Mouse (Mus musculus) lung, embryonic 16.5 days (tissue): Measurements from ENCODE around the gene Aip. TPM values are rescaled to one million over a fixed set of nuclear protein-coding genes. Genes with fewer than 3 reads are reported as not detected.
A peak's percentile ranks its signal among the peaks of the same experiment; 100 is the strongest.

Experiments used
- ATAC-seq: fragments of 200-750 bp; cut with Nextera tagmentation; 2 replicates; pipeline ENCODE4 v1.8.0; 2017; ENCODE audit warnings: low read depth, mild to moderate bottlenecking, moderate library complexity
- H3K27ac ChIP-seq: fragments of 300-500 bp; sonication (generic); 2 replicates; pipeline ENCODE4 v1.5.1; 2014; ENCODE audit warnings: mild to moderate bottlenecking, control low read depth, low read length
- H3K27me3 ChIP-seq: fragments of 300-500 bp; sonication (generic); 2 replicates; pipeline ENCODE4 v1.6.1; 2014; ENCODE audit warnings: low read depth, low read length, mixed read lengths; ENCODE audit not compliant: control insufficient read depth, insufficient read depth
- H3K36me3 ChIP-seq: fragments of 300-500 bp; sonication (generic); 2 replicates; pipeline ENCODE4 v1.6.1; 2014; ENCODE audit warnings: low read length; ENCODE audit not compliant: control insufficient read depth, insufficient read depth
- H3K4me1 ChIP-seq: fragments of 300-500 bp; sonication (generic); replicated peaks from 2 replicates; pipeline ENCODE4 v1.6.1; 2014; ENCODE audit warnings: low read length, mixed read lengths; ENCODE audit not compliant: control insufficient read depth, insufficient read depth
- H3K4me2 ChIP-seq: fragments of 300-500 bp; sonication (generic); 2 replicates; pipeline ENCODE4 v1.6.1; 2014; ENCODE audit warnings: low read depth, low read length, control low read depth
- H3K4me3 ChIP-seq: fragments of 300-500 bp; sonication (generic); 2 replicates; pipeline ENCODE4 v1.5.1; 2014; ENCODE audit warnings: mild to moderate bottlenecking, low read length, control low read depth
- H3K9ac ChIP-seq: fragments of 300-500 bp; sonication (generic); 2 replicates; pipeline ENCODE4 v1.6.1; 2014; ENCODE audit warnings: low read length, control low read depth
- H3K9me3 ChIP-seq: fragments of 300-500 bp; sonication (generic); 2 replicates; pipeline ENCODE4 v1.6.1; 2016; ENCODE audit warnings: low read length; ENCODE audit not compliant: control insufficient read depth
- WGBS: fragments of 180-500 bp; shearing (Covaris S2); extraction: QIAGEN DNeasy Blood & Tissue Kit; methylation state at CpG from one replicate; pipeline ENCODE4 v1.1.7; 2014; 5-methylcytosine and 5-hydroxymethylcytosine counted together
- polyA plus RNA-seq: library from polyadenylated mRNA; unstranded; fragments of >200 nt; fragmentation: Nextera tagmentation; extraction: Ambion mirVana; gene quantifications from 2 replicates; pipeline ENCODE4 v1.2.1, GENCODE M21; 2015

The Aip gene
- polyA plus RNA-seq, 1 experiment from 2014 or later, result 102 TPM

GRCm38 (mm10) chr19:4153232-4153654 lies 27.6 kb upstream of the Aip start, which contains the start of gene Ptprcap:
Ptprcap (plus strand) TSS chr19:4153604.
- 61% methylated on average over 11 of the region's 11 CpGs for WGBS
- peaks cover 33% of the 10 kb centered on the region for H3K36me3 ChIP-seq
- H3K27ac ChIP-seq, result no peak within 1 kb of the TSS

GRCm38 (mm10) chr19:4152445-4153231 lies 27.0 kb upstream of the Aip start:
- no peak for ATAC-seq
- Histone ChIP-seq H3K4me3 (no peak overlapping the region), H3K27me3 (no peaks in the 10 kb centered on the region), H3K9me3 (no peaks in the 10 kb centered on the region), H3K36me3 (peaks cover 27% of the 10 kb centered on the region), H3K27ac (no peak overlapping the region), H3K4me2 (no peak overlapping the region), H3K9ac (no peak overlapping the region), H3K4me1 (peaks cover 16% of the 10 kb centered on the region)
- 82% methylated on average over 8 of the region's 8 CpGs for WGBS

More at GRCm38 (mm10) chr19:4153232-4153654, 27.6 kb upstream of the Aip start, which contains the start of gene Ptprcap:
- H3K4me3 ChIP-seq, result no peak within 1 kb of the TSS
- H3K27me3 ChIP-seq, result no peaks in the 10 kb centered on the region
- H3K9me3 ChIP-seq, result no peaks in the 10 kb centered on the region
- no peak within 1 kb of the TSS for H3K4me2 ChIP-seq
- H3K4me1 ChIP-seq, result peaks cover 12% of the 10 kb centered on the region
- H3K9ac ChIP-seq, result no peak within 1 kb of the TSS
- no peak for ATAC-seq

GRCm38 (mm10) chr19:4151898-4152297 lies 26.2 kb upstream of the Aip start:
- Histone ChIP-seq H3K4me2 (no peak overlapping the region), H3K4me3 (no peak overlapping the region), H3K4me1 (peaks cover 16% of the 10 kb centered on the region), H3K36me3 (peaks cover 21% of the 10 kb centered on the region), H3K9me3 (no peaks in the 10 kb centered on the region), H3K27me3 (no peaks in the 10 kb centered on the region), H3K9ac (no peak overlapping the region), H3K27ac (no peak overlapping the region)
- 85% methylated on average over 5 of the region's 5 CpGs for WGBS
- ATAC-seq, result no peak

- H3K4me1 ChIP-seq, result peaks cover 16% of the 10 kb centered on the region
- 72% methylated on average over 5 of the region's 5 CpGs for WGBS
- H3K9me3 ChIP-seq, result no peaks in the 10 kb centered on the region
- no peak overlapping the region for H3K4me3 ChIP-seq
- H3K4me2 ChIP-seq, result no peak overlapping the region
- H3K27me3 ChIP-seq, result no peaks in the 10 kb centered on the region
- no peak overlapping the region for H3K27ac ChIP-seq
- no peak overlapping the region for H3K9ac ChIP-seq
- H3K36me3 ChIP-seq, result peaks cover 19% of the 10 kb centered on the region
- ATAC-seq, result no peak
Measured at GRCm38 (mm10) chr19:4151488-4151860, 25.8 kb upstream of the Aip start.

- WGBS, result 89% methylated on average over 22 of the region's 22 CpGs
- Histone ChIP-seq H3K4me1 (peaks cover 16% of the 10 kb centered on the region), H3K9me3 (no peaks in the 10 kb centered on the region), H3K36me3 (peaks cover 17% of the 10 kb centered on the region), H3K4me3 (no peak overlapping the region), H3K27me3 (no peaks in the 10 kb centered on the region), H3K4me2 (no peak overlapping the region), H3K27ac (no peak overlapping the region), H3K9ac (no peak overlapping the region)
- ATAC-seq, result no peak
Measured at GRCm38 (mm10) chr19:4150567-4151487, 25.2 kb upstream of the Aip start.

GRCm38 (mm10) chr19:4149764-4150461 lies 24.3 kb upstream of the Aip start:
- H3K9ac ChIP-seq, result peak overlapping the region; percentile 95; the same call in 1 of the 2 replicates
- no peak for ATAC-seq

GRCm38 (mm10) chr19:4149283-4149682 lies 23.6 kb upstream of the Aip start:
- no peaks in the 10 kb centered on the region for H3K27me3 ChIP-seq
- no peak for ATAC-seq
- 82% methylated on average over 11 of the region's 11 CpGs for WGBS

More at GRCm38 (mm10) chr19:4149764-4150461, 24.3 kb upstream of the Aip start:
- Histone ChIP-seq H3K27ac (no peak overlapping the region), H3K4me2 (peak overlapping the region; percentile 80; the same call in 1 of the 2 replicates), H3K36me3 (peaks cover 17% of the 10 kb centered on the region), H3K4me3 (no peak overlapping the region), H3K27me3 (no peaks in the 10 kb centered on the region), H3K4me1 (peaks cover 16% of the 10 kb centered on the region), H3K9me3 (no peaks in the 10 kb centered on the region)
- WGBS, result 92% methylated on average over 17 of the region's 17 CpGs

GRCm38 (mm10) chr19:4148819-4149218 lies 23.2 kb upstream of the Aip start:
- Histone ChIP-seq H3K27ac (peak overlapping the region; percentile 58), H3K9me3 (no peaks in the 10 kb centered on the region), H3K36me3 (peaks cover 17% of the 10 kb centered on the region), H3K4me2 (peak overlapping the region; percentile 80), H3K9ac (peak overlapping the region; percentile 95), H3K4me3 (peak overlapping the region; percentile 84), H3K27me3 (no peaks in the 10 kb centered on the region), H3K4me1 (peaks cover 16% of the 10 kb centered on the region)
- ATAC-seq, result peak; percentile 33
- under 1% methylated on average over 7 of the region's 8 CpGs for WGBS

More at GRCm38 (mm10) chr19:4149283-4149682, 23.6 kb upstream of the Aip start:
- H3K4me2 ChIP-seq, result peak overlapping the region; percentile 80
- no peaks in the 10 kb centered on the region for H3K9me3 ChIP-seq
- H3K4me1 ChIP-seq, result peaks cover 16% of the 10 kb centered on the region
- peak overlapping the region; percentile 95 for H3K9ac ChIP-seq
- H3K4me3 ChIP-seq, result peak overlapping the region; percentile 84
- H3K27ac ChIP-seq, result no peak overlapping the region
- peaks cover 17% of the 10 kb centered on the region for H3K36me3 ChIP-seq
